Mouse (Mus musculus) testis, adult 2 months (tissue): ENCODE measurements around the gene Hba-a2.

Experiments
- CTCF ChIP-seq: fragments of 200-500 bp; IDR thresholded peaks from 2 replicates; pipeline ENCODE4 v1.5.1; 2012; ENCODE audit warnings: low read depth, mild to moderate bottlenecking, inconsistent platforms, low read length, moderate library complexity; ENCODE audit not compliant: control insufficient read depth, insufficient read depth, insufficient replicate concordance
- POLR2A ChIP-seq: fragments of 200-500 bp; IDR thresholded peaks from 2 replicates; pipeline ENCODE4 v1.6.1; 2012; ENCODE audit warnings: low read depth, mild to moderate bottlenecking, inconsistent platforms, low read length, moderate library complexity; ENCODE audit not compliant: control insufficient read depth

- TF ChIP-seq CTCF: no peak
- no peak for TF ChIP-seq POLR2A
Observed at GRCm38 (mm10) chr11:32267964-32268363, 28.3 kb upstream of the Hba-a2 start.
